Mouse (Mus musculus) embryonic facial prominence, embryonic 11.5 days (tissue): Measurements from ENCODE around the gene Sirt3. TPM values are rescaled to one million over a fixed set of nuclear protein-coding genes. Genes with fewer than 3 reads are reported as not detected.

Experiments used
- ATAC-seq: fragments of 200-750 bp; cut with Nextera tagmentation; replicated peaks from 2 replicates; pipeline ENCODE4 v1.8.0; 2017; ENCODE audit warnings: low read depth; ENCODE audit not compliant: insufficient number of reproducible peaks, low FRiP score, low TSS enrichment
- DNase-seq: peaks from one replicate; pipeline ENCODE4 v3.0.0-alpha.2; 2015; ENCODE audit warnings: low spot score
- H3K27ac ChIP-seq: fragments of 300-500 bp; sonication (generic); replicated peaks from 2 replicates; pipeline ENCODE4 v1.5.1; 2014; ENCODE audit warnings: mild to moderate bottlenecking, low read depth, low read length, control low read depth
- H3K27me3 ChIP-seq: fragments of 300-500 bp; sonication (generic); 2 replicates; pipeline ENCODE4 v1.6.1; 2014; ENCODE audit warnings: mild to moderate bottlenecking, low read length, moderate library complexity, mixed read lengths; ENCODE audit not compliant: control insufficient read depth, insufficient read depth
- H3K36me3 ChIP-seq: fragments of 300-500 bp; sonication (generic); replicated peaks from 2 replicates; pipeline ENCODE4 v1.6.1; 2014; ENCODE audit warnings: low read depth, mild to moderate bottlenecking, low read length, moderate library complexity, mixed read lengths; ENCODE audit not compliant: control insufficient read depth, insufficient read depth
- H3K4me1 ChIP-seq: fragments of 300-500 bp; sonication (generic); 2 replicates; pipeline ENCODE4 v1.6.1; 2014; ENCODE audit warnings: low read length, mixed read lengths; ENCODE audit not compliant: control insufficient read depth, insufficient read depth
- H3K4me2 ChIP-seq: fragments of 300-500 bp; sonication (generic); 2 replicates; pipeline ENCODE4 v1.6.1; 2014; ENCODE audit warnings: low read depth, mild to moderate bottlenecking, control low read depth, low read length, moderate library complexity
- H3K4me3 ChIP-seq: fragments of 300-500 bp; sonication (generic); 2 replicates; pipeline ENCODE4 v1.5.1; 2014; ENCODE audit warnings: low read depth, low read length, control low read depth
- H3K9ac ChIP-seq: fragments of 300-500 bp; sonication (generic); replicated peaks from 2 replicates; pipeline ENCODE4 v1.6.1; 2014; ENCODE audit warnings: mild to moderate bottlenecking, control low read depth, low read length
- H3K9me3 ChIP-seq: fragments of 300-500 bp; sonication (generic); replicated peaks from 2 replicates; pipeline ENCODE4 v1.6.1; 2016; ENCODE audit warnings: mild to moderate bottlenecking, low read length, inconsistent platforms, mixed read lengths; ENCODE audit not compliant: control insufficient read depth
- WGBS: fragments of 180-500 bp; shearing (Covaris S2); extraction: QIAGEN DNeasy Blood & Tissue Kit; methylation state at CpG from one replicate; pipeline ENCODE4 v1.1.7; 2014; 5-methylcytosine and 5-hydroxymethylcytosine counted together
- polyA plus RNA-seq: library from polyadenylated mRNA; unstranded; fragments of >200 nt; fragmentation: Nextera tagmentation; extraction: Ambion mirVana; gene quantifications from 2 replicates; pipeline ENCODE4 v1.2.1, GENCODE M21; 2014

Sirt3 gene
- polyA plus RNA-seq: 17.1 and 19.3 TPM in 2 replicates

DNA sequence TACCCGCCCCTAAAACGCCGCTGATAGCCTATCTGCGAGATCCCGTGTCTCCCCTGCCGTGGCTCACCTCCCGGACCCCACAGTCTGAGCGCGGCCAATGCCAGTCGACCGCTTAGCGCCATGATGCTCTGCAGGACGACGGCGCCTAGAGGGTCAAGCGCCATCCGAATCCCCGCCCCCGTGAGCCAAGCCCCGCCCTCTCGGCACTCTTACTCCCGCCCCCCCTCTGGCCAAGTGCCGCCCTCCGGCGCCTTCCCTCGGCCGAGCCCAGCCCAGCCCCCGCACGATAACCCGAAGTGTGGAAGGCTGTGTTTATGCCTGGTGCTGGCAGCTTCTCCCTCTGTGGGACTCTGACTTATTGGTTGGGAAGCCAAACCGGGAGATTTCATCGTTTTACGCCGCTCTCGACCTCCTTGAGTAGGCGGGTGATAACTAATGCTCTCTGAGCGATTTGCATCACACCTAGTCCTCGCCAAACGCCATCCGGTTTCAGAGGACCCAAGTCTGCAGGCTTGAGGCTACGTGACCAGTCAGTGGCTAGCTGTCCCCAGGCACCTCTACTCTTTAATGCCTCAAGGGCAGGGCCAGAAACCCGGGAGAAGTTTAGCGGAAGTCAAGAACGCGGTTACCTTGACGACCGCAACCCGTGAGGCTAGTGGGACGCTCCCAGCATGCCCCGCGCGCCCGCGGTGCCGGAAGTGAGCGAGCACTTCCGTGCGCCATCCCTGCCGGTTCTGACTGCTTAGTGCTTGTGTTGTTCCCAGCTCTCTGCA, at the start of gene Sirt3, which contains the start of gene Psmd13:
Sirt3 (minus strand) TSS at position 614 of the 773 bp plus-strand sequence.
Psmd13 (plus strand) TSS at position 273 of the 773 bp plus-strand sequence.
- H3K27ac ChIP-seq: peak within 1 kb of the TSS; percentile 52
- H3K9ac ChIP-seq: peak within 1 kb of the TSS; percentile 75
- peak within 1 kb of the TSS; percentile 63 for H3K4me2 ChIP-seq
- H3K9me3 ChIP-seq: no peaks in the 10 kb centered on the region
- no peaks in the 10 kb centered on the region for H3K36me3 ChIP-seq
- under 1% methylated on average over 59 of the region's 59 CpGs for WGBS
- H3K4me3 ChIP-seq: peak within 1 kb of the TSS; percentile 78
- peak; percentile 92 for ATAC-seq
- H3K4me1 ChIP-seq: 0 out of 2 replicates have a peak, but pooled peaks cover 2% of the 10 kb centered on the region
- H3K27me3 ChIP-seq: no peaks in the 10 kb centered on the region
- DNase-seq: peak; percentile 97

DNA sequence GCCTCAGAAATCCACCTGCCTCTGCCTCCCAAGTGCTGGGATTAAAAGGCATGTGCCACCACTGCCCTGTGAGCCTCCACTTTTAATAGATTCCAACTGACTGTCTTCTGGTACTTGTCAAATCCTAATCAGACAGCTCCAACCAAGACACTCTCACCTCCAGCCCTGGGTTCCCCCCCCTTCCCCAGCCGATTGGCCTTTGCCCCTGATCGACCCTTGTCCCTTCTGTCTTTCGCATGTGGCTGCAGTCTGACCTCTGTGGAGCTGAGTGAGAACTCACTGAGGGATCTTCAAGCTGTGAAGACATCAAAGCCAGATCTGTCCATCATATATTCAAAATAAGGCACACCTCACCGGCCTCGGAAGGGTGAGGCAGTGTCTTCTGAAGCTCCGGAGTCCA, 45.1 kb upstream of the Sirt3 start:
- H3K4me1 ChIP-seq: peaks cover 7% of the 10 kb centered on the region
- H3K4me3 ChIP-seq: no peak overlapping the region
- no peak overlapping the region for H3K9ac ChIP-seq
- no peak for ATAC-seq
- no peaks in the 10 kb centered on the region for H3K36me3 ChIP-seq
- 83% methylated on average over 6 of the region's 6 CpGs for WGBS
- peaks cover 19% of the 10 kb centered on the region for H3K27me3 ChIP-seq
- no peak for DNase-seq
- H3K27ac ChIP-seq: no peak overlapping the region
- H3K9me3 ChIP-seq: no peaks in the 10 kb centered on the region
- no peak overlapping the region for H3K4me2 ChIP-seq

DNA sequence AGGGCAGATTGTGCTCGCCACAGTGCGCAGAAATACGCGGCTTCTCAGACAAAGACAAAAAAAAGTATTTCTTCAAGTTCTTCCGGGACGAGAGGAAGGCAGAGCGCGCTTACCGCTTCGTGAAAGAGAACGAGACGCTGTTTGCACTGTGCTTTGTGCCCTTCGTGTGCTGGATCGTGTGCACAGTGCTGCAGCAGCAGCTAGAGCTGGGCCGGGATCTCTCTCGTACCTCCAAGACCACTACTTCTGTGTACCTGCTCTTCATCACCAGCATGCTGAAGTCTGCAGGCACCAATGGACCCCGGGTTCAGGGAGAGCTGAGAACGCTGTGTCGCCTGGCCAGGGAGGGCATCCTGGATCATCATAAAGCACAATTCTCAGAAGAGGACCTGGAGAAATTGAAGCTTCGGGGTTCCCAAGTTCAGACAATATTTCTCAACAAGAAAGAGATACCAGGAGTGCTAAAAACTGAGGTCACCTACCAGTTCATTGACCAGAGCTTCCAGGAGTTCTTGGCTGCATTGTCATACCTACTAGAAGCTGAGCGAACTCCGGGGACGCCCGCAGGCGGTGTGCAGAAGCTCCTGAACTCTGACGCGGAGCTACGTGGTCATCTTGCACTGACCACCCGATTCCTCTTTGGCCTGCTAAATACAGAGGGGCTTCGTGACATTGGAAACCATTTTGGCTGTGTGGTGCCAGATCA, 41.1 kb upstream of the Sirt3 start:
- H3K27me3 ChIP-seq: peaks cover 41% of the 10 kb centered on the region
- peak; percentile 16 for DNase-seq
- WGBS: 21% methylated on average over 30 of the region's 30 CpGs

DNA sequence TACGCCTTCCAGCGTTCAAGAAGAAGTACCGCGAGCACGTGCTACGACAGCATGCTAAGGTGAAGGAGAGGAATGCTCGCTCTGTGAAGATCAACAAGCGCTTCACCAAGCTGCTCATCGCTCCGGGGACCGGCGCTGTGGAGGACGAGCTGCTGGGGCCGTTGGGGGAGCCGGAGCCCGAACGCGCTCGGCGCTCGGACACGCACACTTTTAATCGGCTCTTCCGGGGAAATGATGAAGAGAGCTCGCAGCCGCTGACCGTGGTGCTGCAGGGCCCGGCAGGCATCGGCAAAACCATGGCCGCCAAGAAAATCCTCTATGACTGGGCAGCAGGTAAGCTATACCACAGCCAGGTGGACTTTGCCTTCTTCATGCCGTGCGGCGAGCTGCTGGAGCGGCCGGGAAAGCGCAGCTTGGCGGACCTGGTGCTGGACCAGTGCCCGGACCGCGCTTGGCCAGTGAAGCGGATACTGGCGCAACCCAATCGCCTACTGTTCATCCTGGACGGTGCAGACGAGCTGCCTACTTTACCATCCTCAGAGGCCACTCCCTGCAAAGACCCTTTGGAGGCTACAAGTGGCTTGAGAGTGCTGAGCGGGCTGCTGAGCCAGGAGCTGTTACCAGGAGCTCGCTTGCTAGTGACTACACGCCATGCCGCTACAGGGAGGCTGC, 40.4 kb upstream of the Sirt3 start:
- H3K27me3 ChIP-seq: peaks cover 41% of the 10 kb centered on the region
- peaks cover 9% of the 10 kb centered on the region for H3K4me1 ChIP-seq
- H3K9me3 ChIP-seq: no peaks in the 10 kb centered on the region
- no peaks in the 10 kb centered on the region for H3K36me3 ChIP-seq
- H3K4me2 ChIP-seq: peak overlapping the region; percentile 67
- DNase-seq (peak; percentile 59), ATAC-seq (no peak)
- peak overlapping the region; percentile 31 for H3K4me3 ChIP-seq
- H3K9ac ChIP-seq: peak overlapping the region; percentile 39
- no peak overlapping the region for H3K27ac ChIP-seq
- under 1% methylated on average over 49 of the region's 49 CpGs for WGBS

More for the DNA sequence above, 41.1 kb upstream of the Sirt3 start:
- Histone ChIP-seq H3K27ac (no peak overlapping the region), H3K9ac (peak overlapping the region; percentile 39), H3K4me3 (peak overlapping the region; percentile 31), H3K4me2 (peak overlapping the region; percentile 67), H3K4me1 (peaks cover 9% of the 10 kb centered on the region), H3K36me3 (no peaks in the 10 kb centered on the region), H3K9me3 (no peaks in the 10 kb centered on the region)
- ATAC-seq: no peak

DNA sequence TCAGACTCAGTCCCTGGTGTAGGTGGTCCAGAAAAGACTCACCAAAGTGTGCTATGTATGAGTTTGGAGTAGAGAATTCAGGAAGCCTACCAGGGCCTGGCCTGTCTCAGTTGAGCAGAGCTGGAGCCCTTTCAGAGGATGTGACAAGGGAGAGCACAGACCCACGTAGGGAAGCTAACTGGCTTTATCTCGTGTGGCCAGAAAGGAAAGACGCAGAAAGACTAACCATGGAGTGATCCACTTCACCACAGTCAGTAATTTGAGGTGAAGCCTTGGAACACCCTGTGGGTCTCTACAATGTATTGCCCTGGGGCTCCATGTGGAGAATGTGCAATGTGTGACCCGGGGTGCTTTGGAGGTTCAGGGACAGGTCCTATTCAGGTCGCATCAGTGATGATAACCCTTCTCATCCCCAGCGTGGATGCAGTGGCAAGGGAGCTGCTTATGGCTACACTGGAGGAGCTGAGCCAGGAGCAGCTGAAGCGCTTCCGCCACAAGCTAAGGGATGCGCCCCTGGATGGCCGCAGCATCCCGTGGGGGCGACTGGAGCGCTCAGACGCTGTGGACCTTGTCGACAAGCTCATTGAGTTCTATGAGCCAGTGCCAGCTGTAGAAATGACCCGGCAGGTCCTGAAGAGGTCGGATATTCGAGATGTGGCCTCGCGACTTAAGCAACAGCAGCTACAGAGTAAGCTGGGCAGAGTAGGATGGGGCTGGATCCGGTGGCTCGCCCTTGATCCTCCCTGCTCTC, 39.3 kb upstream of the Sirt3 start:
- H3K4me2 ChIP-seq: no peak overlapping the region; the same call in 1 of the 2 replicates
- no peaks in the 10 kb centered on the region for H3K9me3 ChIP-seq
- no peak overlapping the region for H3K27ac ChIP-seq
- H3K4me3 ChIP-seq: no peak overlapping the region
- H3K36me3 ChIP-seq: no peaks in the 10 kb centered on the region
- 24% methylated on average over 22 of the region's 22 CpGs for WGBS
- peaks cover 41% of the 10 kb centered on the region for H3K27me3 ChIP-seq
- no peak overlapping the region for H3K9ac ChIP-seq
- DNase-seq (no peak), ATAC-seq (no peak)
- H3K4me1 ChIP-seq: peaks cover 9% of the 10 kb centered on the region

DNA sequence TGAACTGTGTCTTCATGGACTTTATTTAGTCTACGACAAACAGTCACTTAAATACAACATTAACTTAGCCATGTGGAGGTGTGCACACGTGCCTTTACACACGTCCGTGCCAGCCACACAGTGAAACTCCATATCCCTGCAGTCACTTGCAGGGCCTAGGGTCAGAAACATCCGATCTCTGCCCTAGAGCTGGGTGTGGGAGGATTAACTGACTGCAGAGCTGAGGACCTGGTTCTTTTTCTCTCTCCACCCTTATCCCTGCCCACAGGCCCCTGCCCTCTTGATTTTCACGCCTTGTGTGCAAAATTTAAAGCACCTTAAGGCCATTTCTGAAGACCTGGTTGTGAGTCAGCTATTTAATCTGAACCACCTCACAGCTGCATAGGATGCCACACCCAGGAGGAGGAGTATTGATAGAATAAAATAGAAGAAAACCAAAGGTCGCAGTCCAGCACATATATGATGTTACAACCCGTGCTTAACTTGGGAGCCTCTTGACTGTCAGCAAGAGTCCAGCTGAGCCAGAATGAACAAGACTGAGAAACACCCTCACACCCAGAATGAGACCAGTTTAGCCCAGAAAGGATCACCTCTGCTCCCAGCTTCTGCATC, 38.4 kb upstream of the Sirt3 start, which contains the start of gene Nlrp6:
Nlrp6 (plus strand) TSS at position 485 of the 612 bp plus-strand sequence.
- no peaks in the 10 kb centered on the region for H3K36me3 ChIP-seq
- 76% methylated on average over 8 of the region's 8 CpGs for WGBS
- H3K9ac ChIP-seq: no peak within 1 kb of the TSS
- H3K27me3 ChIP-seq: peaks cover 41% of the 10 kb centered on the region
- H3K27ac ChIP-seq: no peak within 1 kb of the TSS
- ATAC-seq: no peak
- no peak for DNase-seq
- no peaks in the 10 kb centered on the region for H3K9me3 ChIP-seq
- H3K4me1 ChIP-seq: peaks cover 9% of the 10 kb centered on the region
- H3K4me2 ChIP-seq: no peak within 1 kb of the TSS
- H3K4me3 ChIP-seq: no peak within 1 kb of the TSS

DNA sequence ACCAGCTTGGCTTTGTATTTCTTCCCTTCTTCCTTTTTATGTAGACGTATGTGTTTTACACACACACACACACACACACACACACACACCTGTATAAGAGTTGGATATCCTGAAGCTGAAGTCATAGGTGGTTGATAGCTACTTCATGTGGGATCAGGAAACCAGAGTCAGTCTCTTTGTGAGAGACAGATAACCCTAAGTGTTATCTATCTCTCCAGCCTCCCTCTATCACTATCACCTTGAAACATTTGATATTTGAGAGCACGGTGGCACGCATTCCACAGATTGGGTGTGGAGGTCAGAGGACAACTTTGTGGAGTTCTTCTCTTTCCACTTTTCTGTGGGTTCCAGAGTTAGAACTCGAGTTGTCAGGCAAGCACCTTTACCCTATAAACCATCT, 37.8 kb upstream of the Sirt3 start:
- peaks cover 9% of the 10 kb centered on the region for H3K4me1 ChIP-seq
- H3K9me3 ChIP-seq: no peaks in the 10 kb centered on the region
- no peak for ATAC-seq
- no peaks in the 10 kb centered on the region for H3K36me3 ChIP-seq
- WGBS: 71% methylated on average over 4 of the region's 4 CpGs
- H3K4me3 ChIP-seq: no peak overlapping the region
- H3K9ac ChIP-seq: no peak overlapping the region
- DNase-seq: no peak
- H3K4me2 ChIP-seq: no peak overlapping the region
- H3K27me3 ChIP-seq: peaks cover 41% of the 10 kb centered on the region
- no peak overlapping the region for H3K27ac ChIP-seq
